Mouse (Mus musculus) heart, postnatal 14 days (tissue): ENCODE data around the gene Dock11. TPM values are rescaled to one million over a fixed set of nuclear protein-coding genes. Genes with fewer than 3 reads are reported as not detected.

Experiments
- DNase-seq, 2 experiments: peaks; one replicate each; pipeline ENCODE4 v3.0.0; 2021 to 2022
- intact Hi-C: fragments of 180-260 bp; cut with DNase I; formaldehyde crosslinking; loops from one replicate; pipeline ENCODE4 v1.15.1; 2025
- total RNA-seq, 2 experiments: library from RNA; stranded (reverse); gene quantifications; 2 replicates each; pipeline ENCODE4 v1.2.3; 2021

Dock11 gene
- total RNA-seq, 2 experiments from 2014 or later = 6.1 to 7.7 TPM

GRCm38 (mm10) chrX:35938112-35938511 lies 49.5 kb downstream of the Dock11 start:
- intact Hi-C loops = no loop called here
- no peak for DNase-seq

DNA sequence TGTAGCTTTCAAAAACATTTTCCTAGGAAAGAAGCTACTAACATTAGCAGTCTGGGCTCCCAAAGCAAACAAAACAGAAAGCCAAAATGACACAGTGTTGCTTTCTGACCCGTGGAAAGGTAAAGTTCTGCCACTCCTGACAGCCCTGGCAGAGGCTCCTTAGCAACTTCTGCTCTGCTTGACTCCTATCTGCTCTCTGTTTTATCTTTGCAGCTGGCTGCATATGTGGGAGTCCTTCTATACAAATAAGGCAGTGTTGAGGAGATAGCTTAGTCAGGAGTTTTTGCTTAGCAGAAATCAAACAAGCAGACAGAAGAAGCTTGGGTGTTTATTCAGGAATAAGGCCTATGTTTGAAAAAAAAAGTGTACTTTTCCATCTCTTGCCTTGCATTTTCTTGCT lies 57.8 kb downstream of the Dock11 start:
- no peak for DNase-seq
- intact Hi-C loops = no loop called here

- intact Hi-C loops = no loop called here
- DNase-seq = no peak
These were observed 61.5 kb downstream of the Dock11 start for GRCm38 (mm10) chrX:35950135-35950534.

GRCm38 (mm10) chrX:35951945-35952344 lies 63.3 kb downstream of the Dock11 start:
- intact Hi-C loops = no loop called here
- no peak for DNase-seq

GRCm38 (mm10) chrX:35952521-35953095 lies 64.0 kb downstream of the Dock11 start:
- no peak for DNase-seq
- intact Hi-C loops = no loop called here

- DNase-seq = no peak
- intact Hi-C loops = no loop called here
These were observed 67.6 kb downstream of the Dock11 start for GRCm38 (mm10) chrX:35956236-35956635.

GRCm38 (mm10) chrX:35963087-35963486 lies 74.5 kb downstream of the Dock11 start:
- no peak for DNase-seq
- intact Hi-C loops = no loop called here

DNA sequence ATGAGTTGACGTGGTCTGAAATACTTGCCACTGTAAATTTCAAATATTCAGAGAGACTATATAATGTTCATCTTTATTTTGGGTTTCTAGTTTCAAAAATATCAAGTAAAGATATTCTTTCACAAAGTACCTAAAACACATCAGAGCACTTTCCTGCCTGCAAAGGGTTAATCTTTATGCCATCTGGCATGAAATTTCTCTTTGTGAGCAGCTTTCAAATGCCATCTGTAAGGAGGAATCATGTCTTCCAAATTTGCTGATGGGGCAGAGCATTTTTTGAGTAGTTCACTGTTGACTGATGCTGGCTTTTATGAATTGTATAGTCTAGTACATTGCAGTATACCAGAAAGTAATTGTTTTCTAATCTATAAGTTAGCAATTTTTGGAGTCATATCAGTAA lies 80.6 kb downstream of the Dock11 start:
- DNase-seq = no peak
- intact Hi-C loops = no loop called here

DNA sequence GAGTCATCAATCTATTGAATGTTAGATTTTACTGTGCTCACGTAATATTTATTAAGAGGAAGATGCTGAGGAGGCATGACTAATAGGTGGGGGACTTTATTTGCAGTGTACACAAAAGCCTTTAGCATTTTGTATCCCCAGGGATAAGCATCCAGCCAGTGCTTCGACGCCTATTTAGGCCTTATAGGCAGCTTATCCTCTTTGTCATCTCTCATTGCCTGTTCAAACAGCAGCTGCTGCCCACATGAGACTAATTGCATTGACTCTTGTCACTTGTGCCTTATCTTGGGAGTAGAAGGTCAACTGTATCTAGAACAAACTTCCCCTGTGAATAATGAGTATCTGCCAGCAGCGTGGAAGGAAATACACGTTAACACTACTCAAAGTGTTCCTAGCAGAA lies 88.0 kb downstream of the Dock11 start:
- DNase-seq = no peak
- intact Hi-C loops = no loop called here

DNA sequence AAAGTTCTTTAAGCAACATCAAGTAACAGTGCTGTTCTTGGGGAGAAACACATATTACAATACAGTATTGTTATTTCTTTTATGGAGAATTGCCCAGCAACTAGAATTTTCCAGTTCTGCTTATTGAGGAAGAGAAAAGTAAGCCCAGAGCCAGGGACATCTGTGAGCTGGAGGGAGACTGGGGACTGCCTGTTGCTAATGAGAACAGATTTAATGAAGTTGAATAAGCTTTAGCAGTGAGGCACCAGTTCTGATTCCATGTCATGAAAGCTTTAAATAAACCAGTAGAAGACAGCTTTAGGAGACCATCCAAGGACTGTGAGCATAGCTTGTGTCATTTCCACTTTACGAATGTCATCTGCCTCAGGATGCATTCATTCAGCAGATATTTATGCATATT lies 99.3 kb downstream of the Dock11 start:
- no peak for DNase-seq

DNA sequence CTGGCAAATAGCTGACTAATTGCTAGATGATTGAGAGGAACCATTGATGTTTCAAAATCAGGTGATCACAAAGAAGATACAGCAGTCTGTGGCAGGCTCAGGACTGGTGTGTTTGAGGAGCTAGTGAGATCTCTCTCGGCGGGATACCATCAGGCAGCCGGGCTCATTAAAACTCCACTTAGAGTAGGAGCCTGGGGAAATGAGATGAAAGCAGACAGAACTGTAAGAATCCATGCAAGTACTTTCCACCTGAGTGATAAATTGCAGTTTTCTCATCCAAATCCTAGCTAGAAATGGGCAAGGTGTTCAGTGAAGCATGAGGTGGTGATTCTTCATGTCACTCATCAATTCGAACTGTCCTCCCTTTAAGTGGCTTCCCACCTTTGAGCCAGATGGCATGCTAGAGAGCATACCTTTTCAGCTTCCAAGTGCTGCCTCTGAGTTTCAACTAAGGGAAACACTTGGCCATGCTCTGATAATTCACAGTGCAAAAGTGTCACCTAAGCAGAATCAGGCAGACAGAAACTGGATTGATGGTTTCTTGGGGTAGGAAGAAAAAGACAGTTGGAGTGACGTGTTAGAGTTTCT lies 102.0 kb downstream of the Dock11 start:
- DNase-seq = no peak
- intact Hi-C loops = no loop called here

More for the DNA sequence above, 99.3 kb downstream of the Dock11 start:
- intact Hi-C loops = no loop called here

GRCm38 (mm10) chrX:35994226-35994625 lies 105.6 kb downstream of the Dock11 start:
- intact Hi-C loops = no loop called here
- DNase-seq = no peak

DNA sequence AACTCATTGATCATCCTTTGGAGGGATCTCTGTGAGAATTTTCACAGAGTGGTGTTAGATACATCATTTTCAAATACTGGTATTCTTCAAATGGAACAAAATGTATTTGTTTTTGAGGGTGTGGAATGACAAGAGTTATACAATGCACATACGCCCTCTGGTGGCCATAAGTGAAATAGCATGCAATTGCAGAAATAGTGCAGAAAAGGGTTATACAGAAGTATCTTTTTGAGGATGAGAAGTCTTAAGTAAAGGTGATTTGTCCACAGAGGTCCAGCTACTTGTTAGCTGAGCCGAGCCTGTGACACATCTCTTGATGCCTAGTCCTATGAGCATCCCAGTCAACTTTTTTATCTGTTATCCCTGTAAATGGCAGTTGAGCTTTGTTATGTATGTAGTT lies 108.4 kb downstream of the Dock11 start:
- peak; percentile 2 to 27 for DNase-seq
- intact Hi-C loops = loop anchor here (1.0 to 5.0 kb wide), 3 partner anchors 116 to 185 kb away; no protein-coding TSS in a partner anchor

- DNase-seq = no peak
- intact Hi-C loops = loop anchor here (1.0 to 5.0 kb wide), 3 partner anchors 117 to 184 kb away; no protein-coding TSS in a partner anchor
These were observed 109.3 kb downstream of the Dock11 start for GRCm38 (mm10) chrX:35997793-35998419.

- no peak for DNase-seq
These were observed 137.0 kb downstream of the Dock11 start for GRCm38 (mm10) chrX:36025651-36026050.

DNA sequence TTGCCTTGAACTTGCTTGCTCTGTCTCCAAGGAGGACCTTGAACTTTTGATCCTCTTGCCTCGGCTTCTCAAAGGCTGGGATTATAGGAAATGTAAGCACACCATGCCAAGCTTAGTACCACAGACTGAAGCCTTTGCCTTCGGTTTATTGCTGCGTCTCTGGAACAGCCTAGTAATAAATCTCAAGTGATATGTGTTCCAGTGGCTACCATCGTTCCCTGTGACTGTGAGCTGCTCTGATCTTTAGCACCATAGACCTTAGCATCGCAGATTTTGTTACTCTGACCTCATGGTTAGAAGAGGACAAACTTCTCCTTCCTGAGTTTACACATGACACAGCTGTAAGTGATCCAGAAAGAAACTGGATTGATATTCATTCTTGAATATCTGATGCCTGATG lies 142.5 kb downstream of the Dock11 start:
- intact Hi-C loops = no loop called here
- no peak for DNase-seq

More at GRCm38 (mm10) chrX:36025651-36026050, 137.0 kb downstream of the Dock11 start:
- intact Hi-C loops = no loop called here

GRCm38 (mm10) chrX:36034045-36034444 lies 145.4 kb downstream of the Dock11 start:
- intact Hi-C loops = no loop called here
- no peak for DNase-seq

DNA sequence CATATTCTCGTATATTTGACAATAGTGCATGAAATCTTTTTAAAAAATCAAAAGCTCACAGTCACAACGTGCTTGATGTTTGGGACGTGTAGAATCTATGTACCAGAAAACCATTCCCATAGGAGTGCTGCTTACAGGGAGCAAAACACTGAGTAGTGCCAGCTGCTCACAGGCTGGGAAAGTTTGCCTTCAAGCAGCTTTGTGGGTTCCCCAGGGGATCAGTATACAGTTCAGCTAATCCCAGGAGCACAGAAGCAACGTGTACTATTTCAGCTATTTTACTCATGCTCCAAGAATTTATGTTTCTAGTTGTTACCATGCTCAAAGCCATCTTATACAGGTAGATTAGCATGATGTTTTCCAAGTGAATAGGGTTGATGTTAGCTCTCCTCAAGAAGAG lies 157.1 kb downstream of the Dock11 start:
- intact Hi-C loops = no loop called here
- DNase-seq = no peak

DNA sequence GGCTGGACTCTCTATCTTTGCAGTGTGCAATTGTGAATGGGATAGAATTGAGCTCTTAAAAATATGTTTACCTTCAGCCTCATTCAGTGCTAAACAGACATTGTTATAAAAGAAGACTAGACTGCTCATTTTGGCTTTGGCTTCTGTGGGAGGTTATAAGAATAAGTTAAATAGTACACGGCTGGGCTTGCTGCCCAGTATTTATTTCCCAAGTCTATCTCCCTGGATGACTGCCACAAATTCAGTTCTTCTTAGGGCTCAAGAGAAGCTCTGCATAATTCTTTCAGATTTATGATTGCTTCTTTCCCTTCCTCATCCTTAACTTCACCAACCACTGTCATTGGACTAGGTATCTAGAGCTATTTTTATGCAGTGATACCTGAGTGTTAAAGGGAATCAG lies 158.8 kb downstream of the Dock11 start:
- peak; percentile 10 to 30 for DNase-seq
- intact Hi-C loops = no loop called here

DNA sequence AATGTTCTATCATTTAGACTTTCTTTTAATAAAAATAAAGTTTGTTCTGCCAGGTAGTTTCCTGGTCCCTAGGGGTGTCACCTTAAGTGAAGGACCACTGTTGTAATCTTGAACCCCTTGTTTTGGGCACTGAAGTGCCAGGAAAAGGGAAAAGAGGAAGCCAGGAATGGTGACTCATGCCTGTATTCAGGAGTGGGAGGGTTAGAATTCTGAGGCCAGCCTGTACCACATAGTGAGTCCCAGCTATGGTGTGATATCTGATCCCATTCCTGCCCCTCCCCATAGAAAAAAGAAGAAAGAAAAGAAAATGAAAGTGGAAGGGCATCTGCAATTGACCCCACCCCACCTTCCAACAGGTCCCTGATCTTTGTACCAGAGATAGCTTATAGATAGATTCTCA lies 161.7 kb downstream of the Dock11 start:
- DNase-seq = no peak
- intact Hi-C loops = no loop called here

GRCm38 (mm10) chrX:36073997-36074396 lies 185.4 kb downstream of the Dock11 start:
- intact Hi-C loops = no loop called here
- DNase-seq = no peak

DNA sequence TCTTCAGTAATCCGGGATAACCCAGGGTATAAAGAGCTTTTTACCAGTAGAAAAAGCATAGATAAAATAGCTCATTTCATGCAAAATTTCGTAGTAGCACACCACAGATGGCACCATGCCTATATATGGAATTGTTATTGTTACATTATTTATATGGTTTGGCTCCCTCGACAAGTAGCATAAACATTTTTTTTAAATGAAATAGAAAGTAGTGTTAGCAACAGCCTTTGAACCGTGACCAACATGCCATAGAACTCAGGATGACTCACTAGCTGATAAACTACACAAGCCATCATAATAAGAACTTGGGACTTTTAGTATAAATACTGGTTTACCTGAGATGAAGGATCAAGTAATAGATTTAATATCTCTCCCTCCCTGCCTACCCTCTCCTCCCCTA lies 188.5 kb downstream of the Dock11 start:
- intact Hi-C loops = no loop called here
- DNase-seq = no peak
